Mouse (Mus musculus) left cerebral cortex, postnatal 36 days (tissue): Measurements from ENCODE around the gene Gm49342. TPM values are rescaled to one million over a fixed set of nuclear protein-coding genes. Genes with fewer than 3 reads are reported as not detected.
"Not testable (repeated sequence)": the region's sequence is repeated elsewhere in the genome, so short reads cannot be mapped to it uniquely, and the experiment has no call there.

ENCODE experiments used
- DNase-seq, 2 experiments: peaks; one replicate each; pipeline ENCODE4 v3.0.0; 2021 to 2022; ENCODE audit warnings: low spot score in 2 of 2, mixed read lengths in 1 of 2
- intact Hi-C: fragments of 180-260 bp; cut with DNase I; formaldehyde crosslinking; loops from one replicate; pipeline ENCODE4 v1.15.1; 2025
- total RNA-seq, 2 experiments: library from RNA; stranded (reverse); gene quantifications; 2 replicates each; pipeline ENCODE4 v1.2.3; 2021

Gm49342 gene
- 10 to 100 TPM in 1 of 2 experiments, 1 to 10 TPM in 1; 10.0 to 13.0 TPM for total RNA-seq

DNA sequence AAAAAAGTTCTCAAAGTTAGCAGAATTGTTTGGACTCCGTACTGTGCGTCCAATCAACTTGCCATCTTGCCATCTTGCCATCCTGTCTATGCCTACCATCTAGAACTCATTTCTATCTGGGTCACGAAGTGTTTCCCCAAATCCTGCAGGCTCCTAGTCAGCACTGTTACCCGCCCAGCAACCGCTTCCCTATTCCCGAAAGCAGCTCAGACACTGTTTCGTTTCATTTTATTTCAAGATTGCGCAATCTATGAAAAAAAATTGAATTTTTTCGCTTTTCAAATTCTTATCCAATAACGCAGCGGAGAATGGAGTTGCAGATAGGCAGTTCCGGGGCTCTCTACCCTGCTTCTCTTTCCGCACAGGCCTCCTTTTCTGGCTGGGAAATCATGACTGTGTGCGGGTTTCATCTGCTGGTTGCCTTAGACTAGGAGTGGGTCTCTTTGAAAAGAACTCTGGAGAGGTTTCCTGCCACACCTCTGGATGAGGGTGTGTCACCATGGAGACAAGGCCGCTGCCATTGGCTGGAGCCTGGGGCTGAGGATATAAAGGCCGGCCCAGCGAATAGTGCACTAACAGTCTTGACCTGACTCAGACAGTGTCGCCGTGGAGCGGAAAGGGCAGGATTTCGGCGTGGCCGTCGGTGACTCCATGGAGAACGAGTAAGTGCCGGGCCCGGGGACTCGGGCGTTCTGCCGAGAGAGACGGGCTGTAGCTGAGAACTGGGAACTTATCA lies at the start of gene Gm49342:
Gene Gm49342, plus strand, starts transcription at position 586 of the 736 bp plus-strand sequence.
- intact Hi-C loops: loop anchor here (1.0 kb wide), 1 partner anchor 119 kb away; no protein-coding TSS in a partner anchor
- DNase-seq: peak; percentile 86 to 89

DNA sequence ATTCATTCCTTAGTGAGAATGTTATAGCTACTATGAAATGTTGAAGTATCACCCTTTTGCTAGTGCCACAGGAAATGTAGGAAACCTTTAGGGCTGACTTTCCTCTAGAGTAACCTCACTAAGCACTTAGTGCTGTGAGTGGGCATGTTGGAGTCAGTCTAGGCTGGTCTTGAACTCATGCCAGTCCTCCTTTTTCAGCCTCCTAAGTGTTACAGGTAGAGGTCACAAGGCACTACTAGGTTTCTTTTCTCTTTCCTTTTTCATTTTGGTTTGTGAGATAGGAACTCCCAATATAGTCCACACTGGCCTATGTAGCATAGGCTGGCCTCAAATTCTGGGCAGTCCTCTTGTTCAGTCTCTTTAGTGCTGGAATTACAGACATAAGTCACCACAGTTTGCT lies 48.9 kb upstream of the Gm49342 start:
- intact Hi-C loops: no loop called here
- no peak for DNase-seq

DNA sequence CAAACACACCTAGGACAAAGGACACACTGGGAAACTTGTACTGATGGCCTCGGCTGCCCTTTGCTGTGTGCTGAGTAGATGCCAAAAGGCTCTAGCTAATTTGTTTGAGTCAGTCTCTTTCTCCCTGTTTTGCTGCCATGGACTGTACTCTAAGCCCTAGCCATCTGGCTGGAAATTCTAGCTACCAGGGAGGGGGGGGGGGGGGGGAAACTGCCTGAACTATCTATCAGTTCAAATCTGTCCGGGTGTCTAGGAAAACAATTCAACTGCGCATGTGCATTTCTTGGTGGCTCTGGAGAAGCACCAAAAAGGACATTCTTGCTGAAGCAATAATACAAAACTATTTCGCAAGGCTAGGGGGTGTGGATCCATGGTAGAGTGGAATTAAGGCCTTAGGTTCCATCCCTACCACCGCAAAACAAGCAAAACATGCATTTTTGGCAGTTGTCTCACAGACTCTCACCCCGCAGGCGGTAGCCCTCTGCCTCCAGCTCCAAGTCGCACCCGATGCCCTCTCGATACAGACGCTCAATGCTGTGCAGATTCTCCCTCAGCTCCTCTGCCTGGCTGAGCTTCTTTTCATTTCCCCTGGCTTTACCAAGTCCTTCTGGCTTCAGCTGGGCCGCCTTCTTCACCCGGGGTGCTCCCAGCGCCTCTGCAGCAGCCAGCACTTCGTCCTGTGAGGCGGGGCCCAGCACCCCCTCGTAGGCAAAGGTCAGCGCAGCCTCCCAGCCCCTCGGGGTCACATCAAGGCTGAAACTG lies 48.2 kb upstream of the Gm49342 start:
- DNase-seq: peak; percentile 33 to 47
- intact Hi-C loops: no loop called here

DNA sequence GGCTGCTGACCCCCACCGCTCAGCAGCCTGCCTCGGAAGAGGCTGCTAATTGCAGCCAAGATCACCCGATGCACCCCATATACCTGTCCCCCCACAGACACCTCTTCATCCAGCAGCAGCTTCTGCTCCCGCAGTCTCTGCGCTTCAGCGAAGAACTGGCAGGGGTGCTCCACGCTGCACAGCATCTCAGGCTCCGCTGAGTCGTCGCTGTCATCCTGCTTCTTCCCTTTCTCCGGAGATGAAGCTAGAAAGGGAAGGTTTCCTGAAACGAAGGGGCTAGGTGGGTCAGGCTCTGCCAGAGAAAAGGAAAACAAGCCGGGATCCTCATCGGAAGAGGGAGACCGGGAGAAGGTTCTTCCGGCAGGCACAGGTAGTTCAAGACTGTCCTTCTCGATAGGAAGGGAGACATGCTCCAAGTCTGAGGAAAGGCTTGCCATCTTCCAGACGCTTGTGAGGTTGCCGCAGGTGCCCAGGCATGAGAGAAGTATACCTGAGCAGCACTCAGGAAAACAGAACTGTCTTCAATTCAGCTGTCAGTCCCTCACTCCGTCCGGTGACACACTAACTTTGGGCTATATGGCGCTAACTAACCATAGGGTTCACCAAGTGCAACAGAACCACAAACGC lies 47.5 kb upstream of the Gm49342 start:
- intact Hi-C loops: no loop called here

DNA sequence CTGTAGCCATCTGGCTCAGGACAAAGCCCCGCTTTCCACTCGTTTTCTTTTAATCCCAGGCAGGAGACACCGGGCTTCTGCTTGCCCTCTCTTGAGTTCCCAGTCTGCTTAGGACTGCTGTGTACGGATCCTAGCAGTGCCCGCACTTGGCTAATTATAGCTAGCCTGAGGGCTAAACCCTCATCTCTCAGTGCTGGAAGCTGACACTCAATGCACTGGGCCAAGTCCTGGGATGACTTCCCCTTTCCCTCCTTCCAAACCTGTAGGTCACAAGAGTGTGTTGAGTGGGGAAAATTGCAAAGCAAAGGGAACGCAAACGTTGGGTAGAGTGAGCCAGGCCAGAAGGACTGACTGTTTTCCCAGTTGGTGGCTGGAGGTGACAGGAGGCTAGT lies 46.9 kb upstream of the Gm49342 start, which contains the start of gene Klhl33:
Gene Klhl33, minus strand, starts transcription at position 134 of the 392 bp plus-strand sequence.
- DNase-seq: no peak
- intact Hi-C loops: no loop called here

More for the DNA sequence above, 47.5 kb upstream of the Gm49342 start:
- DNase-seq: peak; percentile 47 to 53

DNA sequence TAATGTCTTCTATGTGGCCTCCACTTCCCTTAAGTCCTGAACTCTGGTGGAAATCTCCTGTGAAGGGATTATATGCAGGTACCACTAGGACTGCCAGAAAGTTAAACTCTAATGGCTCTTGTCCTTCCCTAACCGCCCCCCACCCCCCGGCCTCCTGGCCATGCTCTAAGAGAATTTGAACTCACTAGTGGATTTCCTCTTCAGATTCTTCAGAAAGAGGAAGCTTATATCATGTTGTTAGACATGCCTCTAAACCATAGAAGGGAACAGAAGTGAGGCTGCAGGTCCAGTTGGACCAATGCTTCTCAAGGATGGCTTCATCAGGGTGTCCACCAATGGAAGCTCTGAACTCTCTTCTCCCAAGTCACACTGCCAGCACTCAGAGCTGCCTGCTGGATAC lies 46.3 kb upstream of the Gm49342 start:
- DNase-seq, intact Hi-C loops: not testable (repeated sequence)

DNA sequence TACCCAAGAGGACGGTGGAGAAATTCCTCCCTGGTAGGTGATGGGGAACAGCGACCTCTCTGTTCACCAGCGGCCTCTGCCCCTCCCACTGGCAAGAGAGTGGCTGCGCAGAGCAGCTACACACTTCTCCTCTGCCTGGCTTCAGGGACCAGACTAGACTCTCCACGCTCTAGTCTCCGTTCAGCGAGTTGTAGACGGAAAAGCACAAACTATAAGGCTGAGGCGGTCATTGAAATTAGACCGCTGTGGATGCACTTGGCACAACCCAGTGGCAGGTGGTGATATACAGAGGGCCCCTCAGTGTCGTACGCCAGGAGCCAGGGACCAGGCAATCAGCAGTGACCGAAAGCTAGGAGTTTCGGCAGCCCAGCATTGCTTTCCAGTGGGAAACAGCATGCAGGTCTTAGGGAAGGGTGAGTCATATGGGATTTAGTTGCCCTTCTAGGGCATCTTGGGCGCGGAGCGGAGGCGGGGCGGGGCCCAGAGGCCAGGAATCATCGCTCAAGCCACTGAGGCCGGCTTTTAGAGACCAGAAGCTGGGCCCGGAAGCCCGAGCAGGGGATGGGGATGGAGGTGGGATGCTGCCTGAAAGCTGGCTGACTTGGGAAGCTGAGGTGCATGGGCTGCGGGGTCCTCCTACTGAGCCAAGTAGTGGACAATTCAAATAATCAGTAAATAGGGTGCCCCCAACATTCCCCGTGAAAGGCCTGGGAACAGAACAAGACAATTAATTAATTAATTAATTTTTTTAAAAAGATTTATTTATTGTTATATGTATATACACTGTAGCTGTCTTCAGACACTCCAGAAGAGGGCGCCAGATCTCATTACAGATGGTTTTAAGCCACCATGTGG lies 40.1 kb upstream of the Gm49342 start:
- intact Hi-C loops: no loop called here
- DNase-seq: no peak

DNA sequence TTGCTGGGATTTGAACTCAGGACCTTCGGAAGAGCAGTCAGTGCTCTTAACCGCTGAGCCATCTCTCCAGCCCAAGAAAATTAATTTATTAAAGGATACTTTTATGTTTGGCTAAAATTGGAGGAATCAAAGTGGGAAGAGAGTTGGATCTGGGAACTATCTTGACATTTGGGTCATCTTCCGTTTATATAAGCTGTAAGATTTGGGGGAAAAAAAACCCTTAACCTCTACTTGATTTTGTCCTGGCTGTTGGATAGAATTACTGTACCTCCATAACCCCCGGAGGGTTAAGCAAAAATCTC lies 39.5 kb upstream of the Gm49342 start:
- DNase-seq: no peak
- intact Hi-C loops: no loop called here

DNA sequence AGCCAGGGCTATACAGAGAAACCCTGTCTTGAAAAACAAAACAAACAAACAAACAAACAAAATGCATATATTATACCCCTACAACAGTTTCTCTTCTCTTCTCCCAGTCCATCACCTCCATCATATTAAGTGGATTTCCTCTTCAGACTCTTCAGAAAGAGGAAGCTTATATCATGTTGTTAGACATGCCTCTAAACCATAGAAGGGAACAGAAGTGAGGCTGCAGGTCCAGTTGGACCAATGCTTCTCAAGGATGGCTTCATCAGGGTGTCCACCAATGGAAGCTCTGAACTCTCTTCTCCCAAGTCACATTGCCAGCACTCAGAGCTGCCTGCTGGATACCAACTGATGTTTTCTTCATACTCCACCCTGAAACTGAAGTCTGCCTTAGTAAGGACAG lies 39.0 kb upstream of the Gm49342 start:
- intact Hi-C loops, DNase-seq: not testable (repeated sequence)

DNA sequence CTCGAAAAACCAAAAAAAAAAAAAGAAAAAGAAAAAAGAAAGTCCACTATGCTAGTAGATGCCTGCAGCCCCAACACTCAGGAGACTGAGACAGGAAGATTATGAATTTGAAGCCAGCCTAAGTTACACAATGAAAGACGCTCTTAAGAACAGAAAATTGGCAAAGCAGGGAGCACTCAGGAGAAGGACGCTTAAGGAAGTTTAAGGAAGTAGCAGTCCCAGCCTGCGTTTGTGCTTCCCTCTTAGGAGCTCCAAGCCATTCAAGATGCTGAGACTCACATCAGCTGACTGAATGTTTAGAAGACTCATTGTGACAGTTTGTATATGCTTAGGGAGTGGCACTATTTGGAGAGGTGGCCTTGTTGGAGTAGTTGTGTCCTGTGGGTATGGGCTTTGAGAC lies 36.2 kb upstream of the Gm49342 start:
- no peak for DNase-seq
- intact Hi-C loops: no loop called here

DNA sequence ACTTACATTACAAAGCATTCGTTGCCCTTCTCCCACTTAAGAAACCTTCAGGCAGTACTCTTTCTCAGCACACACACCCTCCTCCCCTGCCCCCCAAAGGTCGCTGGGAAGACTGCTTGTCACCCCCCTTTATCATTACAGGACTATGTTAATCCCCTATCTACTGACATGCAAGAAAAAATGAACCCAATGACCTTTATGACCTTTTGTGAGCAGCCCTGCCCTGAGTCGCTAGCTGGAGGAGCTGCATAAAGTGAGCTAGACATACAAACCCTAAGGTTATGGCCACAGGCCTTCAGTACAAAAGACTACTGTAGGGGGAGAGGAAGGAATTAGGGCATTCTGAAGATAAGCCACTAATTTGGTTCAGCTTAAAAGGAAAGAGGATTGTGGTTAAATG lies 33.0 kb upstream of the Gm49342 start:
- no peak for DNase-seq
- intact Hi-C loops: no loop called here

DNA sequence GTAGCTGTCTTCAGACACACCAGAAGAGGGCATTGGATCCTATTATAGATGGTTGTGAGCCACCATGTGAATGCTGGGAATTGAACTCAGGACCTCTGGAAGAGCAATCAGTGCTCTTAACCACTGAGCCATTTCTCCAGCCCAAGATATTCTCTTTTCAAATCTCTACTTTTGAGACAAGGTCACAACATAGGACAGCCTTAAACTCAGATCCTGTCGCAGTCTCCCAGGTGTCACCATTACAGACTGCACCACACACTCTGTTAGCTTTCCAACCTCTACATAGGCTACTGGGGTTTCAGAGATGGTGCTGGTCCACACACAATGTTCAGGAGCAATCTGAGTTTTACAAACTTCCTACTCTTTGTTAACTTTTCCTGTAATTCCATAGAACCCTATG lies 20.9 kb upstream of the Gm49342 start:
- DNase-seq, intact Hi-C loops: not testable (repeated sequence)

DNA sequence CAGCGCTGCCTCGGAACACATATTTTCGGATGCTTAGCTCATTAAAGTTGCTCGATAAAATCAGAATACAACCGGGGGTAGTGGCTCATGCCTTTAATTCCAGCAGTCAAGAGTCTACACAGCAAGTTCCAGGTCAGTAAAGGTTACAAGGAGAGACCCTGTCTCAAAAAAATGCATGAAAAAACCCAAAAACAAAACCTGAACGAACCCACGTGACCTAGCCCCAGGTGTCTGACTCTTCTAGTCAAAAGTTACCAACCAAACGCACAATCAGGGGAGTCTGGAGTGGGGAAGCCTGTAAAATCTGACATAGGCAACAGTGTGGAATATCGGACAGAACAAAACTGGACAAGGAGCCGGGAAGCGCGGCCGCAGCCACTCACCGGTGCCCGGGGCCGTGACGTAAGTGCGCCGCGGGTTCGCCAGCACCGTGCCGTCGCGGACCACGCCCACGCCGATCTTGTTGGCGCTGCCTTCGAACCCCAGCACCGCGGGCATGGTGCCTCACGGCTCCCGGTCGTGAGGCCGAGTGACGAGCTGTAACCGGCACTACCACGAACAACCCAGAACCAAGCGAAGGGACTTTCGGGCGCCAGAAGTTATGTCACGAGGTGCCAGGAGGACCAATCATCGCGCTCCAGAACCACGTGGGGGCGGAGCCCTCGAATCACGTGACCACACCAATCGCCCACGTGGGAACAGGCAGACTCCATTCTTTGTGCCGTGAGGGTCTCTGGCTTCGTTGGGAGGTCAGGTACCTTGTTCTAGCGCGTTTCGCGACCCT lies 19.8 kb upstream of the Gm49342 start, which contains the start of the genes Osgep and Apex1:
Gene Osgep, minus strand, starts transcription at position 613 of the 784 bp plus-strand sequence.
Gene Apex1, plus strand, starts transcription at position 688 of the 784 bp plus-strand sequence.
- intact Hi-C loops: no loop called here
- DNase-seq: peak; percentile 96 to 97

DNA sequence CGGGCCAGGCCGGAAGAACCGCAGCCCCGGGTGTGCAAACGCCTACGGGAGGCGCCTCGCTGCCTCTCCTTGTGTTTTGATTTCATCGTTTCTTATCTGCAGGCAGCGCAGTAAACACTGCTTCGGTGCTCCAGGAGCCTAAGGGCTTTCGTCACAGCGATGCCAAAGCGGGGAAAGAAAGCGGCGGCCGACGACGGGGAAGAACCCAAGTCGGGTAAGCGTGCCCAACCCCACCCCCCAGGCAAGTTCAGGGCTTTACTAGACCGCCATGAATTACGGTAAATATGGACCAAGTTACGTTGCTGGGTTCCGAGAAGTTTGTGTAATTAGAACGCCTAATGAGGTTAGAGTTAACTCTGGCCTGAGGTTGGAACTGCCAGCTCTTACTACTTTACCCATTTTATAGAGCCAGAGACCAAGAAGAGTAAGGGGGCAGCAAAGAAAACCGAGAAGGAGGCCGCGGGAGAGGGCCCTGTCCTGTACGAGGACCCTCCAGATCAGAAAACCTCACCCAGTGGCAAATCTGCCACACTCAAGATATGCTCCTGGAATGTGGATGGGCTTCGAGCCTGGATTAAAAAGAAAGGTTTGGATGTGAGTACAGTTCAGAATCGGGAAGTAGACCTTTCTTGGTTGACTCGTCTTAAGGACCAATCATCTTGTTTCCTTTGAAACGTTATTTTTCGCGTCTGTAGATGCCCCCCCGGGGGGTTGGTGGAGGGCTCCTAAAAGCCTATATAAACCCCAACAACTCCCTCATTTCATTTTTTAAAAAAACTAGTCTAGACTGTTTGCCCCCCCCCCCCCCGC lies 19.0 kb upstream of the Gm49342 start:
- DNase-seq: peak in 1 of 2 experiments; percentile 31
- intact Hi-C loops: no loop called here

DNA sequence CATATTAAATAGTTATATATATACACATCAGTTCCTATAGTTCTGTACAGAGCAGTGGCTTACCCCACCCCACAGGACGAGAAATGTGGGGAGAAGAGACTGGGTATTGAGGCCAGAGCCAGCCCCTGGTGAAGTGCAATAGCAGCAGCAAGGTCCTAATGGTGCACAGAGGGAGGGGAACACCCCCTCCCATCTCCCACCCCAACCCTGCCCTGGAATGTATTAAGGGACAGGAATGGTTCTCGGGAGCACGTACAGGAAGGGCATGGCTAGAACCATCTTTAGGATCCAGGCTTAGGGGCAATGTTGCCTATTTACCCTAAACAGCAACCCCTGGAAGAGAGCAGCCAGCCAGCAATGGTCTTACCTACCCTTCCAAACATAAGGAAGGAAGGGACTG lies 17.0 kb upstream of the Gm49342 start:
- DNase-seq: no peak
- intact Hi-C loops: no loop called here

DNA sequence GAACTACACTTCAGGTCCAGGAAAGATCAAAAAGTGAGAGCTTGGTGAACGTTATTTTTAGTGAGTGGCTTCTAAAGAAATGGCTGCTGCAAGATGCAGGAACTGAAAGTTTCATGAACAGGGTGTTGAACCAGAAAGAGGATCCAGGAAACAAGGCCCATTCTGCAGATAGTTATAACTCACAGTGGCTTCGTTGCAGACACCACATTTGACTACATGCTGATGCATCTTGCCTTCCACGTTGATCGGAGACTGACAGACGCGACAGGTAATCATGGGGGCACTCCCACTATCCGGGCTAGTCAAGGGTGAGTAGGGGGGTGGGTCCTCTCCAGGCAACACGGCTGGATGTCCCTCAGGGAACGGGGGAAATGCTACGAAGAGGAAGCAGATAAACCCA lies 14.4 kb upstream of the Gm49342 start:
- DNase-seq: no peak
- intact Hi-C loops: loop anchor here (2.0 to 5.0 kb wide), 2 partner anchors 123 to 133 kb away; partner anchors contain the start of genes Ccnb1ip1 and Parp2

DNA sequence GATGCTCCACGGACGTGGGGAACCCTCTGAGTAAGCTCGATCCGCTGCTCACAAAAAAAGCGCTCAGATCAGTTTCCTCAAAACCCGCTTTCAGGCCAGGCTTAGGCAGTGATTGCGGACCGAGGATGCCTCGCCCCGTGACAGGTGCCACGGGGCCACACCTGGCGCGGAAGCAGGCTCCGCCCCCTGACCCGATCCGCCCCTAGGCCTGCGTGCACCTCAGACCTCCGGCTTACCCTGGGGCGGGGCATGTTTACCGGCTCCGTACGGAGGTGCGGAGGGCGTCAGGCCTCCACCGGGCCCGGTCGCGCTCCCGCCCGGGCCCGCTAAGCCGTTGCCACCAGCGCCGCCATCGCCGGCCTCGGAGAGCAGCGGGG lies 14.0 kb upstream of the Gm49342 start:
- no peak for DNase-seq
- intact Hi-C loops: loop anchor here (2.0 to 5.0 kb wide), 2 partner anchors 123 to 132 kb away; partner anchors contain the start of genes Ccnb1ip1 and Parp2
